Mouse (Mus musculus) embryonic facial prominence, embryonic 14.5 days (tissue): ENCODE results near the gene Lct. TPM values are rescaled to one million over a fixed set of nuclear protein-coding genes. Genes with fewer than 3 reads are reported as not detected.

Experiments
- ATAC-seq: fragments of 200-750 bp; cut with Nextera tagmentation; 2 replicates; pipeline ENCODE4 v1.8.0; 2017; ENCODE audit warnings: low read depth, moderate number of reproducible peaks, moderate TSS enrichment
- DNase-seq: peaks from one replicate; pipeline ENCODE4 v3.0.0-alpha.2; 2015; ENCODE audit warnings: low spot score
- H3K27ac ChIP-seq: fragments of 300-500 bp; sonication (generic); replicated peaks from 2 replicates; pipeline ENCODE4 v1.5.1; 2014; ENCODE audit warnings: low read depth, mild to moderate bottlenecking, low read length, moderate library complexity
- H3K27me3 ChIP-seq: fragments of 300-500 bp; sonication (generic); replicated peaks from 2 replicates; pipeline ENCODE4 v1.6.1; 2014; ENCODE audit warnings: low read length; ENCODE audit not compliant: control insufficient read depth, insufficient read depth
- H3K36me3 ChIP-seq: fragments of 300-500 bp; sonication (generic); 2 replicates; pipeline ENCODE4 v1.6.1; 2014; ENCODE audit warnings: low read length, mixed read lengths; ENCODE audit not compliant: control insufficient read depth, insufficient read depth
- H3K4me1 ChIP-seq: fragments of 300-500 bp; sonication (generic); 2 replicates; pipeline ENCODE4 v1.6.1; 2014; ENCODE audit warnings: antibody characterized with exemption, low read length; ENCODE audit not compliant: control insufficient read depth, insufficient read depth
- H3K4me2 ChIP-seq: fragments of 300-500 bp; sonication (generic); 2 replicates; pipeline ENCODE4 v1.6.1; 2014; ENCODE audit warnings: low read depth, mild to moderate bottlenecking, low read length, moderate library complexity, mixed read lengths
- H3K4me3 ChIP-seq: fragments of 300-500 bp; sonication (generic); 2 replicates; pipeline ENCODE4 v1.5.1; 2014; ENCODE audit warnings: low read depth, mild to moderate bottlenecking, low read length
- H3K9ac ChIP-seq: fragments of 300-500 bp; sonication (generic); 2 replicates; pipeline ENCODE4 v1.6.1; 2014; ENCODE audit warnings: low read depth, mild to moderate bottlenecking, low read length, moderate library complexity, mixed read lengths
- H3K9me3 ChIP-seq: fragments of 300-500 bp; sonication (generic); 2 replicates; pipeline ENCODE4 v1.6.1; 2016; ENCODE audit warnings: low read length; ENCODE audit not compliant: control insufficient read depth
- WGBS: fragments of 180-500 bp; shearing (Covaris S2); extraction: QIAGEN DNeasy Blood & Tissue Kit; methylation state at CpG from one replicate; pipeline ENCODE4 v1.1.7; 2014; 5-methylcytosine and 5-hydroxymethylcytosine counted together
- polyA plus RNA-seq: library from polyadenylated mRNA; unstranded; fragments of >200 nt; fragmentation: Nextera tagmentation; extraction: Ambion mirVana; gene quantifications from 2 replicates; pipeline ENCODE4 v1.2.1, GENCODE M21; 2014

Lct gene
- polyA plus RNA-seq, 1 experiment from 2014 or later, result 0.13 TPM

- DNase-seq (no peak), ATAC-seq (no peak)
- Histone ChIP-seq H3K4me1 (no peaks in the 10 kb centered on the region), H3K27ac (no peak overlapping the region), H3K27me3 (no peaks in the 10 kb centered on the region), H3K4me2 (no peak overlapping the region), H3K9me3 (no peaks in the 10 kb centered on the region), H3K36me3 (no peaks in the 10 kb centered on the region), H3K9ac (no peak overlapping the region), H3K4me3 (no peak overlapping the region)
- WGBS, result 66% methylated on average over 4 of the region's 4 CpGs
These were observed 13.5 kb downstream of the Lct start for GRCm38 (mm10) chr1:128314665-128315064.

GRCm38 (mm10) chr1:128309043-128309442 is 19.1 kb downstream of the Lct start:
- H3K4me1 ChIP-seq, result no peaks in the 10 kb centered on the region
- no peaks in the 10 kb centered on the region for H3K9me3 ChIP-seq
- WGBS, result 74% methylated on average over 3 of the region's 3 CpGs
- no peak for ATAC-seq
- H3K27ac ChIP-seq, result no peak overlapping the region
- no peaks in the 10 kb centered on the region for H3K27me3 ChIP-seq
- no peaks in the 10 kb centered on the region for H3K36me3 ChIP-seq
- no peak overlapping the region for H3K4me2 ChIP-seq
- H3K9ac ChIP-seq, result no peak overlapping the region
- H3K4me3 ChIP-seq, result no peak overlapping the region
- DNase-seq, result no peak

DNA sequence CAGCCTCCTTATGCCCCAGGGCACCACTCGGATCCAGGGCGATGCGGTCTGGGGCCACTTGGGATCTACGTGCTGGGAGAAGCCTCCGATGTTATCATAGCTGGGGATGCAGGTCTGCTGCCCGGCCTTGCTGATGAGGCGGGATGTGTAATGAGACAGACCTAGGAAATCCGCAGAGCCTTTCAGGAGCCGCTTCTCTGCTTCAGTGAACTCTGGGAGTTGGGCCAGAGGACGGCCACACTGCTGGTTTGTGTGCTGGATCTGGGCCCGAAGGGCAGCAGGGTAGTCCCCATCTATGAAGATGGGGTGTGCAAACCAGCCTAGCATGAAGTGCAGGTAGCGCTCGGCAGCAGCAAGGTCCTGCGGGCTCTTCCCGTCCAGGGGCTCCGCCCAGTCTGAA is 24.2 kb downstream of the Lct start:
- DNase-seq (no peak), ATAC-seq (peak; percentile 37; the same call in 1 of the 2 replicates)
- no peaks in the 10 kb centered on the region for H3K27me3 ChIP-seq
- H3K27ac ChIP-seq, result no peak overlapping the region
- H3K4me3 ChIP-seq, result no peak overlapping the region
- no peak overlapping the region for H3K9ac ChIP-seq
- no peak overlapping the region for H3K4me2 ChIP-seq
- no peaks in the 10 kb centered on the region for H3K4me1 ChIP-seq
- 89% methylated on average over 16 of the region's 16 CpGs for WGBS
- H3K36me3 ChIP-seq, result no peaks in the 10 kb centered on the region
- no peaks in the 10 kb centered on the region for H3K9me3 ChIP-seq

DNA sequence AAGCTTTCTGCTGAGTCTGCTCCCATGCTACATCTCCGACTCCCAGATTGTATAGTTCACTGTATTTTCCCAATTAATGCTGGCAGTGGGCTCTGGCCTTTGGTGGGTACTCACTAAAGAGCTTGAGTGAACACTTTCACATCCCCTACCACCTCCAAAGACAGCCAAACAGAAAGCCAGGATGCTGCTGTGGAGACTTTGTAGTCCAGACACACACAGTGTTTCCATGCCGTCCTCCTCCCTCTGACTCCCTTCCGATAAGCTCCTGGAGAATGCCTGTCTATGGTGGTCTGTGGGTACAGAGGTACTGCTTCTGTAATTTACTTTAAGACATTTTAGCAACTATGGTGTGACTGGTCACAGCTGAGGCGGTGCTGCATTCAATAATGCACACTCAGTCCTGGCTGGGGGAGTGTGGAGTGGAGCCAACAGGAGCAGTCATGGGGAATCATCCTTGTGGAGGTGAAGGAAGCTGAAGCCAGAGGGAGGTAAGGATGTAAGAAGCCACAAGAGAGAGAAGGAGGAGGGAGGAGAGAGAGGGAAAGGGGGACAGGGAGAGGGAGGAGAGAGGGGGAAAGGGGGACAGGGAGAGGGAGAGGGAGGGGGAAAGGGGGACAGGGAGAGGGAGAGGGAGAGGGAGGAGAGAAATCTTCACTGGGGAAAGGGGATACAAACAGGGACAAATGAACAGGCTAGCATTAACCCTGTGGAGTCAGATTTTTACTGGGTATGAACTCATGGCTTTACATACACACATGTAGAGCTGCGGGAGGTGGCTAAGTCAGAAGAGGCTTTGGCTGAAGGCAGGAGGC is 32.2 kb downstream of the Lct start:
- Histone ChIP-seq H3K27ac (no peak overlapping the region), H3K4me2 (no peak overlapping the region), H3K9ac (no peak overlapping the region), H3K36me3 (no peaks in the 10 kb centered on the region), H3K27me3 (no peaks in the 10 kb centered on the region), H3K4me1 (no peaks in the 10 kb centered on the region), H3K4me3 (no peak overlapping the region), H3K9me3 (no peaks in the 10 kb centered on the region)
- DNase-seq (peak; percentile 8), ATAC-seq (no peak)
- WGBS, result 63% methylated on average over 5 of the region's 5 CpGs

DNA sequence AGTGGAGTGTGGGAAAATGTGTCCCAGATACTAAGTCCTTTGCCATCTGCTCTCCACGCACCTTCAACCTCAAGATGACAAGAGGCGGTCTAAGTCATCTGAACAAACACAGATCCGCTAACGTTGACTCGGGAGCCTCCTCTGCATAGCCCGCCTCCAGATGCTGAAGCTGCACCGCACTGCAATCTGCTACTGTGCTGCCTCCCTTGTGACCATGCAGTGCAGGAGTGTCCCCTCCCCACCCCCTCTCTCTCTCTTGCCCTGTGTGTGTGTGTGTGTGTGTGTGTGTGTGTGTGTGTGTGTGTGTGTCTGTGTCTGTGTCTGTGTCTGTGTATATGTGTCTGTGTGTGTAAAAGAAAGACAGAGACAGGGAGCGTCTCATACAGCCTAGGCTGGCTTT is 32.8 kb downstream of the Lct start:
- H3K9me3 ChIP-seq, result no peaks in the 10 kb centered on the region
- no peak for ATAC-seq
- no peaks in the 10 kb centered on the region for H3K27me3 ChIP-seq
- no peaks in the 10 kb centered on the region for H3K36me3 ChIP-seq
- no peak for DNase-seq
- no peak overlapping the region for H3K4me2 ChIP-seq
- 60% methylated on average over 8 of the region's 8 CpGs for WGBS
- H3K27ac ChIP-seq, result no peak overlapping the region
- no peak overlapping the region for H3K4me3 ChIP-seq
- H3K4me1 ChIP-seq, result no peaks in the 10 kb centered on the region
- no peak overlapping the region for H3K9ac ChIP-seq

- Histone ChIP-seq H3K4me1 (no peaks in the 10 kb centered on the region), H3K9ac (no peak overlapping the region), H3K36me3 (no peaks in the 10 kb centered on the region), H3K4me2 (no peak overlapping the region), H3K27ac (no peak overlapping the region), H3K9me3 (no peaks in the 10 kb centered on the region), H3K4me3 (no peak overlapping the region), H3K27me3 (no peaks in the 10 kb centered on the region)
- no peak for ATAC-seq
- WGBS, result 90% methylated on average over 12 of the region's 12 CpGs
- DNase-seq, result no peak
These were observed 34.6 kb downstream of the Lct start for GRCm38 (mm10) chr1:128293524-128293923.

DNA sequence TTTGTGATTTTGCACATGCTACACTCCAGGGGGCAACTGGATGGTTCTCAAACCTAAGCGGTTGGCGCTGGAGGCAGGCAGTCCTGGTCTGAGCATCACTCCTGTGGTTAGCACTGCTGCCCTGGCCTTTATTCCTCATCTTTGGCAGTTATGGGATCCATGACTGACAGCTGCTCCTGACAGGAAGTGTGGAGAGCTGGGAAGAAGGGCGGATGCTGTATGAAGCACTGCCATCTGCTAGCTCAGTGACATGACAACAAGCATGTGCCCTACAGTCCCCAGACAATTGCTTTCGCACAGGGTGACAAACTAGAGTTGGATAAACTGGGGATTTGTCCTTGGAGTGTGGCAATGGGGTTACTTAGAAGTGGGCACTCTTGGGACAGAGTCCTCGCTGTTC is 37.8 kb downstream of the Lct start:
- H3K4me2 ChIP-seq, result no peak overlapping the region
- H3K4me1 ChIP-seq, result no peaks in the 10 kb centered on the region
- 82% methylated on average over 5 of the region's 5 CpGs for WGBS
- no peaks in the 10 kb centered on the region for H3K27me3 ChIP-seq
- H3K9ac ChIP-seq, result no peak overlapping the region
- ATAC-seq (no peak), DNase-seq (no peak)
- no peaks in the 10 kb centered on the region for H3K36me3 ChIP-seq
- no peak overlapping the region for H3K27ac ChIP-seq
- no peak overlapping the region for H3K4me3 ChIP-seq
- no peaks in the 10 kb centered on the region for H3K9me3 ChIP-seq

- H3K4me2 ChIP-seq, result no peak overlapping the region
- DNase-seq (no peak), ATAC-seq (no peak)
- H3K27ac ChIP-seq, result no peak overlapping the region
- H3K4me1 ChIP-seq, result no peaks in the 10 kb centered on the region
- peaks cover 4% of the 10 kb centered on the region; the same call in 1 of the 2 replicates for H3K9me3 ChIP-seq
- H3K9ac ChIP-seq, result no peak overlapping the region
- H3K27me3 ChIP-seq, result no peaks in the 10 kb centered on the region
- no peak overlapping the region for H3K4me3 ChIP-seq
- peaks cover 20% of the 10 kb centered on the region; the same call in 1 of the 2 replicates for H3K36me3 ChIP-seq
- WGBS, result 90% methylated on average over 9 of the region's 9 CpGs
These were observed 43.0 kb downstream of the Lct start for GRCm38 (mm10) chr1:128285136-128285535.

GRCm38 (mm10) chr1:128284157-128284690 is 43.9 kb downstream of the Lct start:
- no peak overlapping the region for H3K4me2 ChIP-seq
- WGBS, result 88% methylated on average over 8 of the region's 8 CpGs
- peaks cover 29% of the 10 kb centered on the region for H3K36me3 ChIP-seq
- ATAC-seq (no peak), DNase-seq (no peak)
- no peak overlapping the region for H3K9ac ChIP-seq
- H3K27ac ChIP-seq, result no peak overlapping the region
- no peaks in the 10 kb centered on the region for H3K27me3 ChIP-seq
- H3K9me3 ChIP-seq, result peaks cover 4% of the 10 kb centered on the region; the same call in 1 of the 2 replicates
- no peak overlapping the region for H3K4me3 ChIP-seq
- no peaks in the 10 kb centered on the region for H3K4me1 ChIP-seq
